Mouse (Mus musculus): ENCODE results near the gene Cd200r2.
"Not testable (repeated sequence)": the region's sequence is repeated elsewhere in the genome, so short reads cannot be mapped to it uniquely, and the experiment has no call there.

The Cd200r2 gene

GRCm38 (mm10) chr16:44866797-44867196, at the start of gene Cd200r2:
Cd200r2 (plus strand) TSS chr16:44867097.
- in situ Hi-C loops (cut with MboI, MseI) = no loop called here

GRCm38 (mm10) chr16:44818010-44818409, 48.9 kb upstream of the Cd200r2 start:
- in situ Hi-C loops (cut with MboI, MseI) = no loop called here

GRCm38 (mm10) chr16:44820545-44820944, 46.4 kb upstream of the Cd200r2 start:
- in situ Hi-C loops (cut with MboI, MseI) = no loop called here

GRCm38 (mm10) chr16:44832286-44832685, 34.6 kb upstream of the Cd200r2 start:
- in situ Hi-C loops (cut with MboI, MseI) = no loop called here

GRCm38 (mm10) chr16:44833189-44833588, 33.7 kb upstream of the Cd200r2 start:
- in situ Hi-C loops (cut with MboI, MseI) = not testable (repeated sequence)

GRCm38 (mm10) chr16:44875178-44875577, 8.3 kb downstream of the Cd200r2 start:
- in situ Hi-C loops (cut with MboI, MseI) = no loop called here

- in situ Hi-C loops (cut with MboI, MseI) = no loop called here
Observed at GRCm38 (mm10) chr16:44876625-44877024, 9.7 kb downstream of the Cd200r2 start.

- in situ Hi-C loops (cut with MboI, MseI) = no loop called here
Observed at GRCm38 (mm10) chr16:44877595-44877994, 10.7 kb downstream of the Cd200r2 start.

- in situ Hi-C loops (cut with MboI, MseI) = no loop called here
Observed at GRCm38 (mm10) chr16:44890814-44891213, 23.9 kb downstream of the Cd200r2 start.

- in situ Hi-C loops (cut with MboI, MseI) = loop anchor here (5.0 kb wide), 1 partner anchor 60 kb away; no protein-coding TSS in a partner anchor
Observed at GRCm38 (mm10) chr16:44932016-44932415, 65.1 kb downstream of the Cd200r2 start.

GRCm38 (mm10) chr16:44943468-44943867, 76.6 kb downstream of the Cd200r2 start, which contains the start of gene Cd200r3:
Cd200r3 (plus strand) TSS chr16:44943678.
- in situ Hi-C loops (cut with MboI, MseI) = no loop called here

GRCm38 (mm10) chr16:44951360-44952114, 84.6 kb downstream of the Cd200r2 start:
- in situ Hi-C loops (cut with MboI, MseI) = no loop called here

- in situ Hi-C loops (cut with MboI, MseI) = no loop called here
Observed at GRCm38 (mm10) chr16:44962296-44962695, 95.4 kb downstream of the Cd200r2 start.

- in situ Hi-C loops (cut with MboI, MseI) = no loop called here
Observed at GRCm38 (mm10) chr16:44962777-44963176, 95.9 kb downstream of the Cd200r2 start.

- in situ Hi-C loops (cut with MboI, MseI) = loop anchor here (5.0 kb wide), 1 partner anchor 78 kb away; no protein-coding TSS in a partner anchor
Observed at GRCm38 (mm10) chr16:44964526-44965374, 97.9 kb downstream of the Cd200r2 start.

GRCm38 (mm10) chr16:44965428-44965827, 98.5 kb downstream of the Cd200r2 start:
- in situ Hi-C loops (cut with MboI, MseI) = loop anchor here (5.0 kb wide), 1 partner anchor 77 kb away; no protein-coding TSS in a partner anchor
